Mouse (Mus musculus) limb, embryonic 13.5 days (tissue): ENCODE data around the gene Rnf216. TPM values are rescaled to one million over a fixed set of nuclear protein-coding genes. Genes with fewer than 3 reads are reported as not detected.
A peak's percentile ranks its signal among the peaks of the same experiment; 100 is the strongest.
"Not testable (repeated sequence)": the region's sequence is repeated elsewhere in the genome, so short reads cannot be mapped to it uniquely, and the experiment has no call there.

ENCODE experiments used
- ATAC-seq: fragments of 200-750 bp; cut with Nextera tagmentation; 2 replicates; pipeline ENCODE4 v1.8.0; 2017; ENCODE audit warnings: low read depth, moderate number of reproducible peaks, moderate TSS enrichment; ENCODE audit not compliant: low FRiP score
- H3K27ac ChIP-seq: fragments of 300-500 bp; sonication (generic); 2 replicates; pipeline ENCODE4 v1.5.1; 2015; ENCODE audit warnings: inconsistent platforms, mild to moderate bottlenecking, moderate library complexity
- H3K27me3 ChIP-seq: fragments of 300-500 bp; sonication (generic); 2 replicates; pipeline ENCODE4 v1.6.1; 2015; ENCODE audit warnings: mild to moderate bottlenecking, inconsistent platforms
- H3K36me3 ChIP-seq: fragments of 300-500 bp; sonication (generic); 2 replicates; pipeline ENCODE4 v1.6.1; 2015; ENCODE audit warnings: inconsistent platforms, mild to moderate bottlenecking, moderate library complexity
- H3K4me1 ChIP-seq: fragments of 300-500 bp; sonication (generic); 2 replicates; pipeline ENCODE4 v1.6.1; 2015; ENCODE audit warnings: inconsistent platforms
- H3K4me2 ChIP-seq: fragments of 300-500 bp; sonication (generic); replicated peaks from 2 replicates; pipeline ENCODE4 v1.6.1; 2015; ENCODE audit warnings: inconsistent platforms, mild to moderate bottlenecking, moderate library complexity
- H3K4me3 ChIP-seq: fragments of 300-500 bp; sonication (generic); 2 replicates; pipeline ENCODE4 v1.5.1; 2015; ENCODE audit warnings: moderate library complexity, mild to moderate bottlenecking, inconsistent platforms
- H3K9ac ChIP-seq: fragments of 300-500 bp; sonication (generic); 2 replicates; pipeline ENCODE4 v1.6.1; 2015; ENCODE audit warnings: mild to moderate bottlenecking, inconsistent platforms
- H3K9me3 ChIP-seq: fragments of 300-500 bp; sonication (generic); 2 replicates; pipeline ENCODE4 v1.6.1; 2016; ENCODE audit warnings: inconsistent platforms
- WGBS: fragments of 180-500 bp; shearing (Covaris S2); methylation state at CpG from one replicate; pipeline ENCODE4 v1.1.7; 2015; 5-methylcytosine and 5-hydroxymethylcytosine counted together
- polyA plus RNA-seq: library from polyadenylated mRNA; unstranded; fragments of >200 nt; fragmentation: Nextera tagmentation; extraction: Ambion mirVana; gene quantifications from 2 replicates; pipeline ENCODE4 v1.2.1, GENCODE M21; 2015

The Rnf216 gene
- 45.7 and 49.4 TPM in 2 replicates for polyA plus RNA-seq

DNA sequence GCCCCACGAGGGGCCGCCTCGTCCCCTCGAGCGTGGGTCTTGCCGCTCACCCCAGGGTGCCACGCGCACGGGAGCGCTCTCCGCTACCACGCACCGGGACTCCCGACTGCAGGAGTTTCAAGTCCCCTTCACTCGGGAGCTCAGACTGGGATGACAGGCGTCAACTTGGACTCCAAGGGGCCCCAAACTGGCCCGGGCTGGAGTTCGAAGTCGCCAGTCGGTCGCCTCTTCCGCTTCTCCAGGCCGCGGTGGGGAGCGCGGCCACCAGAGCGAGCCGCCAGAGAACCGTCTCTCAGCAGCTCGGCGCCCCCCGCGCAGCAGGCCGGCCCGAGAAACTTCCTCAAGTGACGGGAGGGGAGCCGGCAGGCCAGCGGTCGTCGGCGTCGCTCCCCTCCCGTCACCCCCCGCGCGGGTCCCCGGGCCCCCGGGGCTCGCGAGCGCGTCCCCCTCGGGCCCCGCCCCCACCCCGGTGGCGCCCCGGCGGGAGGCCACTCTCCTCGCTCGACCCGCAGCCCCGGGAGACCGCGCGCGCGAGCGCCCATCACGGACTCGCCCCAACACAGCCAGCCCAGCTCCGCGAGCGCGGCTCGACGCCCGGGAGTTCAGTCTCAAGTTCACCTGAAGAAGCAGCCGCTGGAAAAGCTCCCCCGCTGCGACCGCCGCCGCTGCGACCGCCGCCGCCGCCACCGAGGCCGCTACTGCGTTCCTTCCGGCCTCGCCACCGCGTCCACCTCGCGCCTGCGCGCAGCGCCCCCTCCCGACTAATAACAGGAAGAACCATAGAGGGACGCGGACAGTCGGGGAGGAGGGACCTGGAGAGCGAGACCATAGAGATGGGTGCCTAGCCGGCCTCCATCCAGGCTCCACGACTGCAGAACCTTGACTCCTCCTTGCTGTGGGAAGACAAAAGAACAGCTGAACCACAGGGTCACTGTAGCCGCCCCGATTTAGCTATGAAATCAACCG lies at the start of gene Rnf216:
Gene Rnf216, minus strand, starts transcription at position 714 of the 966 bp plus-strand sequence.
- Histone ChIP-seq H3K4me2 (peak within 1 kb of the TSS; percentile 87), H3K4me1 (peaks cover 17% of the 10 kb centered on the region), H3K27ac (peak within 1 kb of the TSS; percentile 89), H3K27me3 (no peaks in the 10 kb centered on the region), H3K9ac (peak within 1 kb of the TSS; percentile 92), H3K36me3 (0 out of 2 replicates have a peak, but pooled peaks cover 4% of the 10 kb centered on the region), H3K4me3 (peak within 1 kb of the TSS; percentile 88), H3K9me3 (no peaks in the 10 kb centered on the region)
- 1% methylated on average over 95 of the region's 110 CpGs for WGBS
- ATAC-seq = peak; percentile 96

DNA sequence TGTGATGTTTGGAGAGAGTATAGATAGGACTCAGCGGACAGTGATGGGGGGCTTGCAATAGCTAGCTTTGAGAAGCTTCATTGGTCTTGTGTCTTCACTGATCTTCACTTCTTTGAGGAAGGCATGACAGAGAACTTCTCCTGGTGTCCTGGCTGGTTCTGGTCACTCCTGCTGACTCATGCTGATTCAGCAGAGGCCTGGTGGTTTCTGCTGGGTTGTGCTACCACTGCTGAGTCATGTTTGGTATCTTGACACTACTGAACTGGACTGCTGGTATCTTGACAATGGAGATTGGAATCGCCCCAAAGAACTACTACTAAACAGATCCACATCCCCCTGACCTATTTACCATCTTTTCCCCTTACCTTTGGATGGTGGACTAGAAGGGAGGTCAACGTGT lies 42.7 kb upstream of the Rnf216 start:
- Histone ChIP-seq H3K9ac (no peak overlapping the region), H3K9me3 (peaks cover 17% of the 10 kb centered on the region), H3K4me3 (no peak overlapping the region), H3K36me3 (no peaks in the 10 kb centered on the region), H3K27ac (no peak overlapping the region), H3K27me3 (peaks cover 57% of the 10 kb centered on the region), H3K4me2 (no peak overlapping the region), H3K4me1 (no peaks in the 10 kb centered on the region)
- no peak for ATAC-seq
- 89% methylated on average over 3 of the region's 3 CpGs for WGBS

DNA sequence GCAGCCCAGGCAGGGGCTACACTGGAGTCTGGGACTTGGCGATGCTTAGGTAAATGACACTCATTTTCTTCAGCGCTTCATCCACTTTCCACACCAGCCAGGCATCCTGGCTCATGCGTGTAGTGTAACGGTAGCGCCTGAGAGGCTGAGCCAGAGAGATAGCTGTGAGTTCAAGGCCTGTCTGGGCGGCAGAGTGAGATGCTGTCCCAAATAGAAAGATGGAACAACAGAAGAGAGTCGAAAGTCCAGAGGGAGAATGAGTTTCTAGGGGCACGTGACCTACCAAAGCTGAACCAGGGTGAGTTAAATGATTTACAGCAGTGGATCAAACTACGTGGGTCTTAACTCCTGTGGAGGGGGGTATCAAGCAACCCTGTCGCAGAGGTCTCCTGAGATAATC lies 41.0 kb upstream of the Rnf216 start:
- ATAC-seq = no peak
- Histone ChIP-seq H3K27ac (no peak overlapping the region), H3K4me3 (no peak overlapping the region), H3K36me3 (no peaks in the 10 kb centered on the region), H3K4me2 (no peak overlapping the region), H3K27me3 (peaks cover 41% of the 10 kb centered on the region), H3K9me3 (peaks cover 24% of the 10 kb centered on the region), H3K9ac (no peak overlapping the region), H3K4me1 (no peaks in the 10 kb centered on the region)
- WGBS = 90% methylated on average over 10 of the region's 10 CpGs

GRCm38 (mm10) chr5:143150044-143150443 lies 37.2 kb upstream of the Rnf216 start:
- no peak overlapping the region for H3K4me2 ChIP-seq
- no peaks in the 10 kb centered on the region for H3K36me3 ChIP-seq
- H3K9me3 ChIP-seq = peaks cover 24% of the 10 kb centered on the region
- 73% methylated on average over 2 of the region's 2 CpGs for WGBS
- no peak overlapping the region for H3K27ac ChIP-seq
- ATAC-seq = no peak
- H3K4me1 ChIP-seq = no peaks in the 10 kb centered on the region
- H3K9ac ChIP-seq = no peak overlapping the region
- peaks cover 8% of the 10 kb centered on the region for H3K27me3 ChIP-seq
- H3K4me3 ChIP-seq = no peak overlapping the region

DNA sequence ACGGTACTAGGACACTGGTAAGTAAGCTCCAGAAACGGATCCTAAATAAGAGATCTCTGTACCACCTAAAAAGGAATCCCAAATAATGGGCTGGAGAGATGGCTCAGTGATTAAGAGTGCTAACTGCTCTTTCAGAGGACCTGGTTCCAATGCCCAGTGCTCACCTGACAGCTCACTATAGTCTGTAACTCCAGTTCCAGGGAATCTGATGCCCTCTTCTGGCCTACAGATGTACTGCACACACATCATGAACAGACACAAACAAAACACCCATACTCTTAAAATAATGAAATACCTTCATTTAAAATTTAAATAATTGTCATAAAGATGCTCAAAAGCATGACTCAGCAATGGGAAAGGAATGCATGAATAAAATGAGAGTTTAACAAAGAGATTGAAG lies 36.7 kb upstream of the Rnf216 start:
- Histone ChIP-seq H3K4me3 (no peak overlapping the region), H3K4me2 (no peak overlapping the region), H3K36me3 (no peaks in the 10 kb centered on the region), H3K9me3 (peaks cover 24% of the 10 kb centered on the region), H3K27me3 (peaks cover 3% of the 10 kb centered on the region), H3K4me1 (no peaks in the 10 kb centered on the region), H3K9ac (no peak overlapping the region), H3K27ac (no peak overlapping the region)
- 94% methylated on average over 2 of the region's 2 CpGs for WGBS
- no peak for ATAC-seq

DNA sequence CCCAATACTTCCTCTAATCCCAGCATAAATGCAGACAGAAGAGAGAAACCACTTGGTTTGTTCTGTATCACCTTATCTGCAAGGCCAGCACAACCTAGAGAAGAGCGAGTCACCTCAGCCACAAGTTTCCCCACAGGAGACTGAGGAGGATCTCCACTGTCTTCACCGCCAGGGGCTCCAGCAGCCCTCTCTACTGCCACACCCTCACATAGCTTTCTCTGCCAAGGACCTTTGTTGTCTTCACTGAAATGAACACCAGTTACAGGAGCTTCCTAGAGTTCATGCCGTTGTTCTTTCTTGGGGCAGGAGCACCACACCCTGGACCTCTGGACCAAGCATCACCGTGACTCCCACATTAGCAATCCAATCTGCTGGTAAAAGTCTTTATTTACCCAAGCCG lies 35.9 kb upstream of the Rnf216 start:
- Histone ChIP-seq H3K4me2 (no peak overlapping the region), H3K27ac (no peak overlapping the region), H3K9me3 (peaks cover 24% of the 10 kb centered on the region), H3K9ac (no peak overlapping the region), H3K4me1 (no peaks in the 10 kb centered on the region), H3K27me3 (no peaks in the 10 kb centered on the region; the same call in 1 of the 2 replicates), H3K36me3 (no peaks in the 10 kb centered on the region), H3K4me3 (no peak overlapping the region)
- ATAC-seq = no peak
- 90% methylated on average over 5 of the region's 5 CpGs for WGBS

GRCm38 (mm10) chr5:143147481-143147880 lies 34.7 kb upstream of the Rnf216 start, which contains the start of gene Olfr718-ps1:
Olfr718-ps1 (minus strand) TSS chr5:143147581.
- Histone ChIP-seq H3K27ac (no peak within 1 kb of the TSS), H3K4me2 (no peak within 1 kb of the TSS), H3K9me3 (peaks cover 20% of the 10 kb centered on the region), H3K4me1 (no peaks in the 10 kb centered on the region), H3K27me3 (no peaks in the 10 kb centered on the region; the same call in 1 of the 2 replicates), H3K36me3 (no peaks in the 10 kb centered on the region), H3K4me3 (no peak within 1 kb of the TSS), H3K9ac (no peak within 1 kb of the TSS)
- no peak for ATAC-seq
- 68% methylated on average over 3 of the region's 3 CpGs for WGBS

DNA sequence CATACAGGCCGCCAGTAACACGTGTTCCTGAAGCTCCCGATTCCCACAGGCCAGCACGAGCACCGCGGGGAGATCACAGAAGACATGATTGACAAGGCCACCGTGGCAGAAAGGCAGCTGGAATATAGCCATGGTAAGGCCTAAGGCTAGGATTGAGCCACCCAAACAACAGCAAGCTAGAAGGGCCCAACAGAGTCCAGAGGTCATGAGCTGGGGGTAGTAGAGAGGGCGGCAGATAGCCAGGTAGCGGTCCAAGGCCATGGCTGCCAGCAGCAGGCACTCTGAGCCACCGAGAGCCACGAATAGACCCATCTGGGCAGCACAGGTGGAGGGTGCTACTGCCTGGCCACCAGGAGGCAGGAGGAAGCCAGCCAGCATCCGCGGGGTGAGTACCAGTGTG lies 24.8 kb upstream of the Rnf216 start:
- ATAC-seq = no peak
- Histone ChIP-seq H3K4me3 (no peak overlapping the region), H3K9ac (no peak overlapping the region), H3K9me3 (no peaks in the 10 kb centered on the region), H3K36me3 (no peaks in the 10 kb centered on the region), H3K4me2 (no peak overlapping the region), H3K27me3 (no peaks in the 10 kb centered on the region), H3K27ac (no peak overlapping the region), H3K4me1 (no peaks in the 10 kb centered on the region)
- WGBS = 93% methylated on average over 13 of the region's 13 CpGs

DNA sequence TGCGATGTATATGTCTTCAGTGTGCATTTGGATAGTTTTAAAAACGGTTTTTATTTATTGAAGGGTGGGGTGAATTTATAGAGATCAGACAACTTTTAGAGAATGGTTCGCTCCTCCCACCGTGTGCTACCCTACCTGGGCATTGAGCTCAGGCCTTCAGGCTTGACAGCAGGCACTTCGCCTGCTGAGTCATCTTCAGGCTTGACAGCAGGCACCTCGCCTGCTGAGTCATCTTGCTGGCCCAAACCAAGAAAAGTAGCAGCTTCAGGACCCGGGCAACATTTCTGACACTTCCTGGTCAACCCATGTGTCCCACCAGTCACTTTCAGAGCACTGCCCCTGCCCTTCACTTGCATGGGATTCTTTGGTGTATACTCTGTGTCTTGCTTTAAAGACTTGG lies 22.2 kb upstream of the Rnf216 start:
- no peaks in the 10 kb centered on the region for H3K36me3 ChIP-seq
- no peak for ATAC-seq
- WGBS = 90% methylated on average over 7 of the region's 7 CpGs

GRCm38 (mm10) chr5:143134216-143135010 lies 21.6 kb upstream of the Rnf216 start:
- 84% methylated on average over 4 of the region's 6 CpGs for WGBS
- not testable (repeated sequence) for H3K4me1 ChIP-seq

More for the DNA sequence above, 22.2 kb upstream of the Rnf216 start:
- Histone ChIP-seq H3K9me3 (0 out of 2 replicates have a peak, but pooled peaks cover 3% of the 10 kb centered on the region), H3K27me3 (no peaks in the 10 kb centered on the region), H3K4me1 (no peaks in the 10 kb centered on the region), H3K9ac (no peak overlapping the region), H3K4me2 (no peak overlapping the region), H3K4me3 (no peak overlapping the region), H3K27ac (no peak overlapping the region)

DNA sequence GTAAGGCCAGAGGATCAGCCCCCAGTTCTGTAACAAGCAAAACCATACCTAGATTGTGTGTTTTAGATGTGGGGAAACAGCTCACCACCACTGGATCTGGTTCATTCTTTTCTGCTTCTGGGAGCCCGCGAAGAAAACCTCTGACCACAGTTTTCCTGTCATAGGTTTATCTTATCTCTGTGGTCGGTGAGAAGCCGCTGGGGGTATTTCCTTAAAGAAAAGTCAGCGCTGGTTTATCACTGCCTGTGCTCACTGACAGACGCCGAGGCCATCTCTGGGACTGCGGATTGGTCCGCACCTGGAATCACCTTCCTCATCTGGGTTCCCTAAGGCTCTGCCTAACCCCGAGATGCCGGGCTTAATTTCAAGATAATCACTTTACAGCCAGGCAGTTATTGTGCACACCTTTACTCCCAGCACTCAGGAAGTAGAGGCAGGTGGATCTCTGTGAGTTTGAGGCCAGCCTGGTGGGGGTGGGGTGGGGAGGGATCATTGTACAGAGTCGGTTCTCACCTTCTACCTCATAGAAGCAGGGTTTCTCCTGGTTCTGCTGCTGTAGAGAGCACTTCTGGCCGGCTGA lies 20.2 kb upstream of the Rnf216 start:
- no peak overlapping the region for H3K9ac ChIP-seq
- H3K36me3 ChIP-seq = no peaks in the 10 kb centered on the region
- H3K27me3 ChIP-seq = no peaks in the 10 kb centered on the region
- H3K27ac ChIP-seq = no peak overlapping the region
- no peak overlapping the region for H3K4me3 ChIP-seq
- H3K9me3 ChIP-seq = peaks cover 12% of the 10 kb centered on the region
- ATAC-seq = no peak
- no peak overlapping the region for H3K4me2 ChIP-seq
- no peaks in the 10 kb centered on the region for H3K4me1 ChIP-seq
- 76% methylated on average over 13 of the region's 13 CpGs for WGBS

More at GRCm38 (mm10) chr5:143134216-143135010, 21.6 kb upstream of the Rnf216 start:
- H3K4me3 ChIP-seq, H3K9me3 ChIP-seq, H3K4me2 ChIP-seq, H3K9ac ChIP-seq, H3K27me3 ChIP-seq, H3K36me3 ChIP-seq, H3K27ac ChIP-seq, ATAC-seq: not testable (repeated sequence)

DNA sequence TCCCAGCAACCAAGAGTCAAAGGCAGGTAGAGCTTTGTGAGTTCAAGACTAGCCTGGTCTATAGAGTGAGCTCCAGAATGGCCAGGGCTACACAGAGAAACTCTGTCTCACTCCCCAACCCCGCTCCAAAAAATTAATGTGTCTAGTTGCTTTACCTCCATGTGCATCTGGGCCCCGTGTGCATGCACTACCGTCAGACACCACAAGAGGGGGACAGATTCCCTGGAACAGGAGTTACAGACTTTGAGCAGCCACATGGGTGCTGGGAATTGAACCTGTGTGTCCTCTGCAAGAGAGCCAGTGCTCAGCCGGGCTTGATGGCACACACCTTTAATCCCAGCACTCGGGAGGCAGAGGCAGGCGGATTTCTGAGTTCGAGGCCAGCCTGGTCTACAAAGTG lies 17.5 kb upstream of the Rnf216 start:
- Histone ChIP-seq H3K9me3 (peaks cover 12% of the 10 kb centered on the region), H3K4me1 (no peaks in the 10 kb centered on the region), H3K36me3 (no peaks in the 10 kb centered on the region), H3K4me2 (no peak overlapping the region), H3K9ac (no peak overlapping the region), H3K27me3 (no peaks in the 10 kb centered on the region), H3K27ac (no peak overlapping the region), H3K4me3 (no peak overlapping the region)
- no peak for ATAC-seq
- 86% methylated on average over 7 of the region's 7 CpGs for WGBS
